Mouse (Mus musculus) bone marrow macrophage, adult 2 months (primary cell): ENCODE measurements around the gene Cfap61.

Experiments used
- CTCF ChIP-seq: IDR thresholded peaks from 2 replicates; pipeline ENCODE4 v1.5.1; 2012; ENCODE audit warnings: low read depth, mild to moderate bottlenecking, low read length, moderate library complexity
- POLR2A ChIP-seq: IDR thresholded peaks from 2 replicates; pipeline ENCODE4 v1.6.1; 2012; ENCODE audit warnings: mild to moderate bottlenecking, low read depth, low read length, borderline replicate concordance

- TF ChIP-seq CTCF = no peak
- TF ChIP-seq POLR2A = no peak
Observed at GRCm38 (mm10) chr2:146217227-146217980, 282.8 kb downstream of the Cfap61 start.
